Mouse (Mus musculus): ENCODE results near the gene Lat2.

DNA sequence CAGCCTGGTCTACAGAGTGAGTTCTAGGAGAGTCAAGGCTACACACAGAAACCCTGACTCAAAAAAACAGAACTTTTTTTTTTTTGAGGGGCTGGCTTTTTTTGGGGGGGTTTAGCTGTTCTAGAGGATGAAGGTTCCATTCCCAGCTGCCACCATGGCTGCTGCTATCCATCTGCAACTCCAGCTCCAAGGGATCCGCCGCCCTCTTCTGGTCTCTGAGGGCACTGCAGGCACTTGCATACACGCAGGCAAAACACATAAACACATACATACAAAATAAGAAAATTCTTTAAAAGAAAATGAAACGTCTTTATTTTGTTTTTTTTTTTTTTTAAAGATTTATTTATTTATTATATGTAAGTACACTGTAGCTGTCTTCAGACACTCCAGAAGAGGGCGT is 36.1 kb upstream of the Lat2 start:
- TF ChIP-seq CTCF (IDR thresholded peaks at IDR 0.05; ENCODE audit: insufficient read depth, low read depth, low read length) = no peak; the same call in 1 of the 2 replicates
- TF ChIP-seq POLR2A (IDR thresholded peaks at IDR 0.05; ENCODE audit: insufficient read depth, low read depth, low read length) = no peak
